Mouse (Mus musculus): ENCODE measurements around the gene Tmem156. TPM values are rescaled to one million over a fixed set of nuclear protein-coding genes. Genes with fewer than 3 reads are reported as not detected.

Tmem156 gene
- polyA plus RNA-seq, 2 experiments: 0.55 to 0.61 TPM

GRCm38 (mm10) chr5:65047285-65047855 is 44.6 kb downstream of the Tmem156 start:
- Histone ChIP-seq H3K36me3 (replicated peaks; ENCODE audit: control insufficient read depth, insufficient read depth, low read depth) (no peaks in the 10 kb centered on the region), H3K4me3 (ENCODE audit: insufficient read depth in 1 of 2, low read depth in 2 of 2, low read length in 2 of 2) (no peak overlapping the region), H3K9me3 (ENCODE audit: control insufficient read depth, low read length) (no peaks in the 10 kb centered on the region), H3K27ac (no peak overlapping the region), H3K4me1 (replicated peaks; ENCODE audit: control insufficient read depth in 2 of 2, insufficient read depth in 2 of 2, low read length in 1 of 2) (no peaks in the 10 kb centered on the region), H3K4me2 (ENCODE audit: low read depth) (no peak overlapping the region), H3K27me3 (ENCODE audit: control insufficient read depth, insufficient read depth, low read length) (no peaks in the 10 kb centered on the region), H3K9ac (replicated peaks) (no peak overlapping the region)
- no peak for DNase-seq (ENCODE audit: low read depth in 3 of 3, low spot score in 3 of 3)
- ATAC-seq (ENCODE audit: insufficient read depth): no peak
- TF ChIP-seq EP300 (IDR thresholded peaks at IDR 0.05; ENCODE audit: low read depth) (no peak), CTCF (IDR thresholded peaks at IDR 0.05; ENCODE audit: low read depth) (no peak)
- 64% methylated on average over 12 of the region's 12 CpGs for WGBS (ENCODE audit: insufficient replicate concordance)

- H3K36me3 ChIP-seq (replicated peaks; ENCODE audit: control insufficient read depth, insufficient read depth, low read depth): no peaks in the 10 kb centered on the region
- TF ChIP-seq EP300 (IDR thresholded peaks at IDR 0.05; ENCODE audit: low read depth) (no peak), CTCF (IDR thresholded peaks at IDR 0.05; ENCODE audit: low read depth) (no peak)
- ATAC-seq (ENCODE audit: insufficient read depth) (no peak), DNase-seq (ENCODE audit: low read depth in 3 of 3, low spot score in 3 of 3) (no peak)
- no peaks in the 10 kb centered on the region for H3K9me3 ChIP-seq (ENCODE audit: control insufficient read depth, low read length)
- no peak overlapping the region for H3K4me2 ChIP-seq (ENCODE audit: low read depth)
- H3K27ac ChIP-seq: no peak overlapping the region
- no peaks in the 10 kb centered on the region for H3K4me1 ChIP-seq (replicated peaks; ENCODE audit: control insufficient read depth in 2 of 2, insufficient read depth in 2 of 2, low read length in 1 of 2)
- H3K4me3 ChIP-seq (ENCODE audit: insufficient read depth in 1 of 2, low read depth in 2 of 2, low read length in 2 of 2): no peak overlapping the region
- H3K9ac ChIP-seq (replicated peaks): no peak overlapping the region
- 58% methylated on average over 12 of the region's 12 CpGs for WGBS (ENCODE audit: insufficient replicate concordance)
- no peaks in the 10 kb centered on the region for H3K27me3 ChIP-seq (ENCODE audit: control insufficient read depth, insufficient read depth, low read length)
Measured at GRCm38 (mm10) chr5:65046442-65047284, 45.3 kb downstream of the Tmem156 start.

GRCm38 (mm10) chr5:65045642-65046370 is 46.1 kb downstream of the Tmem156 start:
- Histone ChIP-seq H3K4me3 (ENCODE audit: insufficient read depth in 1 of 2, low read depth in 2 of 2, low read length in 2 of 2) (no peak overlapping the region), H3K4me2 (ENCODE audit: low read depth) (no peak overlapping the region), H3K9me3 (ENCODE audit: control insufficient read depth, low read length) (no peaks in the 10 kb centered on the region), H3K9ac (replicated peaks) (no peak overlapping the region), H3K4me1 (replicated peaks; ENCODE audit: control insufficient read depth in 2 of 2, insufficient read depth in 2 of 2, low read length in 1 of 2) (no peaks in the 10 kb centered on the region), H3K27ac (no peak overlapping the region), H3K36me3 (replicated peaks; ENCODE audit: control insufficient read depth, insufficient read depth, low read depth) (no peaks in the 10 kb centered on the region), H3K27me3 (ENCODE audit: control insufficient read depth, insufficient read depth, low read length) (no peaks in the 10 kb centered on the region)
- TF ChIP-seq CTCF (IDR thresholded peaks at IDR 0.05; ENCODE audit: low read depth) (no peak), EP300 (IDR thresholded peaks at IDR 0.05; ENCODE audit: low read depth) (no peak)
- ATAC-seq (ENCODE audit: insufficient read depth) (no peak), DNase-seq (ENCODE audit: low read depth in 3 of 3, low spot score in 3 of 3) (no peak)
- 67% methylated on average over 6 of the region's 6 CpGs for WGBS (ENCODE audit: insufficient replicate concordance)

GRCm38 (mm10) chr5:65043407-65043895 is 48.5 kb downstream of the Tmem156 start:
- H3K4me1 ChIP-seq (replicated peaks; ENCODE audit: control insufficient read depth in 2 of 2, insufficient read depth in 2 of 2, low read length in 1 of 2): no peaks in the 10 kb centered on the region
- 66% methylated on average over 11 of the region's 11 CpGs for WGBS (ENCODE audit: insufficient replicate concordance)
- no peak overlapping the region for H3K9ac ChIP-seq (replicated peaks)
- no peak overlapping the region for H3K27ac ChIP-seq
- ATAC-seq (ENCODE audit: insufficient read depth) (no peak), DNase-seq (ENCODE audit: low read depth in 3 of 3, low spot score in 3 of 3) (no peak)
- H3K4me2 ChIP-seq (ENCODE audit: low read depth): no peak overlapping the region
- no peak for TF ChIP-seq CTCF (IDR thresholded peaks at IDR 0.05; ENCODE audit: low read depth)
- no peak overlapping the region for H3K4me3 ChIP-seq (ENCODE audit: insufficient read depth in 1 of 2, low read depth in 2 of 2, low read length in 2 of 2)
- H3K9me3 ChIP-seq (ENCODE audit: control insufficient read depth, low read length): no peaks in the 10 kb centered on the region
- H3K27me3 ChIP-seq (ENCODE audit: control insufficient read depth, insufficient read depth, low read length): no peaks in the 10 kb centered on the region
- no peaks in the 10 kb centered on the region for H3K36me3 ChIP-seq (replicated peaks; ENCODE audit: control insufficient read depth, insufficient read depth, low read depth)

- no peak overlapping the region for H3K27ac ChIP-seq
- ATAC-seq (ENCODE audit: insufficient read depth) (no peak), DNase-seq (ENCODE audit: low read depth in 3 of 3, low spot score in 3 of 3) (no peak)
- H3K27me3 ChIP-seq (ENCODE audit: control insufficient read depth, insufficient read depth, low read length): no peaks in the 10 kb centered on the region
- TF ChIP-seq CTCF (IDR thresholded peaks at IDR 0.05; ENCODE audit: low read depth) (peak; percentile 63), EP300 (IDR thresholded peaks at IDR 0.05; ENCODE audit: low read depth) (no peak)
- H3K4me2 ChIP-seq (ENCODE audit: low read depth): no peak overlapping the region
- WGBS (ENCODE audit: insufficient replicate concordance): 58% methylated on average over 5 of the region's 5 CpGs
- H3K4me1 ChIP-seq (replicated peaks; ENCODE audit: control insufficient read depth in 2 of 2, insufficient read depth in 2 of 2, low read length in 1 of 2): no peaks in the 10 kb centered on the region
- H3K4me3 ChIP-seq (ENCODE audit: insufficient read depth in 1 of 2, low read depth in 2 of 2, low read length in 2 of 2): no peak overlapping the region
- H3K36me3 ChIP-seq (replicated peaks; ENCODE audit: control insufficient read depth, insufficient read depth, low read depth): no peaks in the 10 kb centered on the region
- H3K9ac ChIP-seq (replicated peaks): no peak overlapping the region
- no peaks in the 10 kb centered on the region for H3K9me3 ChIP-seq (ENCODE audit: control insufficient read depth, low read length)
Measured at GRCm38 (mm10) chr5:65040463-65040862, 51.5 kb downstream of the Tmem156 start.
